Mouse (Mus musculus) c-Kit-positive CD71-positive TER-119-positive erythroid progenitor cells, embryonic 14.5 days (primary cell): ENCODE data around the gene Olfr839-ps1.

Experiments
- DNase-seq: peaks from one replicate; pipeline ENCODE4 v3.0.0-alpha.2; 2013; ENCODE audit warnings: low spot score

The Olfr839-ps1 gene

GRCm38 (mm10) chr9:19177212-19177611 lies at the start of gene Olfr839-ps1:
TSS of gene Olfr839-ps1 (minus strand) at chr9:19177312.
- no peak for DNase-seq

GRCm38 (mm10) chr9:19136017-19136416 lies 41.1 kb downstream of the Olfr839-ps1 start, which contains the start of gene Olfr837:
TSS of gene Olfr837 (plus strand) at chr9:19136317.
- no peak for DNase-seq

GRCm38 (mm10) chr9:19120082-19120481 lies 57.0 kb downstream of the Olfr839-ps1 start, which contains the start of gene Olfr836:
TSS of gene Olfr836 (plus strand) at chr9:19120382.
- no peak for DNase-seq
